Comparison of ENCODE assay signal across 9 mouse cellular contexts in genomic region chr8:35201416-35201815, GRCm38 (mm10).
DNase-seq lines count a peak whose midpoint lies in the region.
"Had no signal": no experiment of that assay in that cellular context is flagged by ENCODE, and none has a peak within 500 bp of the region (broad histone marks: within the 10 kb centered on the region; RNA-seq: fewer than 3 reads in every experiment).

No protein-coding gene starts in this region.

- DNase-seq in heart, embryonic 10.5 days (ENCODE audit: low spot score): no peak
- DNase-seq in heart, postnatal 25 days (ENCODE audit: low spot score): no peak
- DNase-seq in embryo, embryonic 10.5 days (ENCODE audit: low spot score): peak; percentile 28
- DNase-seq in kidney, postnatal 14 days: peak; percentile 51
- DNase-seq in lung, postnatal 14 days: peak; percentile 26
- DNase-seq in layer of hippocampus, postnatal 36 days: no peak
- DNase-seq in layer of hippocampus, postnatal 10 days (ENCODE audit: low spot score in 2 of 2): no peak
- no peak for DNase-seq in c-Kit-positive CD71-positive TER-119-positive erythroid progenitor cells, embryonic 14.5 days (ENCODE audit: low spot score)

- intact Hi-C loops in heart, postnatal 25 days (cut with DNase I): loop anchor here (10.0 kb wide), 1 partner anchor 263 kb away; no protein-coding TSS in a partner anchor

- H3K9me3 ChIP-seq in heart, embryonic 10.5 days: no peaks in the 10 kb centered on the region
- H3K9me3 ChIP-seq: neural tube, embryonic 13.5 days had no signal

- no peak overlapping the region for H3K4me3 ChIP-seq in heart, embryonic 10.5 days
- H3K4me3 ChIP-seq: neural tube, embryonic 13.5 days had no signal

- H3K27ac ChIP-seq in heart, embryonic 10.5 days: peak overlapping the region; percentile 31; the same call in 1 of the 2 replicates
- H3K27ac ChIP-seq: neural tube, embryonic 13.5 days had no signal

- WGBS in heart, embryonic 10.5 days: 57% methylated on average over 12 of the region's 12 CpGs

- H3K4me1 ChIP-seq in heart, embryonic 10.5 days: peaks cover 29% of the 10 kb centered on the region

- H3K27me3 ChIP-seq in heart, embryonic 10.5 days (ENCODE audit: insufficient read depth, poor library complexity, severe bottlenecking): no peaks in the 10 kb centered on the region
- H3K27me3 ChIP-seq: neural tube, embryonic 13.5 days had no signal

- no peaks in the 10 kb centered on the region for H3K36me3 ChIP-seq in heart, embryonic 10.5 days
- H3K36me3 ChIP-seq: neural tube, embryonic 13.5 days had no signal

Comparison
In these comparisons a context has a peak if more than half of its experiments do, and no peak if none do; other contexts are left out.
1. DNase-seq: peak in embryo, embryonic 10.5 days (single experiment), kidney, postnatal 14 days (single experiment) and lung, postnatal 14 days (single experiment); none in heart, embryonic 10.5 days (single experiment), heart, postnatal 25 days (single experiment), layer of hippocampus, postnatal 36 days (0 of 2), layer of hippocampus, postnatal 10 days (0 of 2) and c-Kit-positive CD71-positive TER-119-positive erythroid progenitor cells, embryonic 14.5 days (single experiment).